Mouse (Mus musculus) megakaryocyte, embryonic 14.5 days (primary cell): ENCODE data around the gene Rasa2.

Source experiments
- FLI1 ChIP-seq: IDR thresholded peaks from 2 replicates; pipeline ENCODE4 v1.6.1; 2012; ENCODE audit warnings: low read length, inconsistent platforms, mixed read lengths
- GATA1 ChIP-seq: IDR thresholded peaks from 3 replicates; pipeline ENCODE4 v1.6.1; 2012; ENCODE audit warnings: mixed read lengths, low read length, inconsistent platforms, borderline replicate concordance

- TF ChIP-seq GATA1: no peak
- no peak for TF ChIP-seq FLI1
These were observed 53.2 kb downstream of the Rasa2 start for GRCm38 (mm10) chr9:96578190-96578589.
